Mouse (Mus musculus) mouse trophoblast stem cell (cell line): Measurements from ENCODE around the gene Psapl1.
"Not testable (repeated sequence)": the region's sequence is repeated elsewhere in the genome, so short reads cannot be mapped to it uniquely, and the experiment has no call there.

Experiments used
- in situ Hi-C, 2 experiments: fragments of 300-500 bp; cut with MseI, MboI; formaldehyde crosslinking; loops; 2 replicates in 1 of 2; 3 replicates in 1 of 2; pipeline ENCODE4 v1.15.1; 2025

Gene Psapl1

DNA sequence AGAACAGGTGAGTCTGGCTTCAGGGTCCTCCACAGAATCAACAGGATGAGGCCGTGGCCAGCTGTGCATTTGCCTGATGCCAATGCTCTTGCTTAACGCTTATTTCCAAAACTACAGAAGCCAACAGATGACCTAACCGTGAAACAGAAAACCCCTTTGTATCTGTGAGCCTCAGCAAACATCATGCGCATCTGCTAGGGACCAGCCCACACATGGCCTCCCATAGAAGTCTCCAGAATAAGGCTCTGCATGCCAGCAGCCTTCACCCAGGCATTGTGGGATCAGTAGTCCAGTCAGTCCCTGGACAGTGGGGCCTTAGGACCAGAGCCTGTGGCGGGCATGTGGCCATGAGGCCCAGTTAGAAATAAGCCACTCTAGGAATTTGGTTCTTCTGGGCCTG is 400 bp upstream of the Psapl1 start:
- in situ Hi-C loops: no loop called here

DNA sequence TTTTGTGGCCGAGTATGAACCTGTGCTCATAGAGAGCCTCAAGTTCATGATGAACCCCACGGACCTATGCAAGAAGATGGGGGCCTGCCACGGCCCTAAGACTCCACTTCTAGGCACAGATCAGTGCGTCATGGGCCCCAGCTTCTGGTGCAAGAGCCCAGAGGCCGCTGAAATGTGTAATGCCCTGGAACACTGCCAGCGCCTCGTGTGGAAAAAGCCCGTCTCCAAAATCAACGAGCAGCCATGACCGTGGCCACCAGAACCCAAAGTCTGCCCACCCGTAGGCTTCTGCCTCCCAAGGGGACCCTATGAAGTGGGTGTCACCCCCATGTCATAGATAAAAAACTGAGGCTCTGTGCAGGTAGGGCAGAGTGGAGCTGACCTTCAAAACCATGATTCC is 1.6 kb downstream of the Psapl1 start:
- in situ Hi-C loops: no loop called here

DNA sequence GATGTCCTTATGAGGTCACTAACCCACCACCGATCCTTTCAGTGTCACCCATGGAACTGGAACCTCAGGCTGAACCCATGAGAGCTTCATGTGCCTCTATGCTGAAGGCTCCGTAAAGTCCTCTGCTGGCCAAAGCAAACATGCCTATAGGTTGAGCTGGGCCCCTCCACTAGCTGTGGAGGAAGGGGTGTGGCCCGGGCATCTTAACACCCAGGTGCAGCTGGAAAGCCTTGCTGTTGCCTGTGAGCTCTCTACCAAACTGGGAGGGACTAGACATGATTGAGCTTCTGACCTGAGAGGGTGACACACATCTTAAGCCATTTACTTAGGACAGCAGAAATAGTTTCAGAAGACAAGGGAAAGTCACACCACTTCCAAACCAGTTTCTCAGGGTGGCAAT is 5.0 kb downstream of the Psapl1 start:
- in situ Hi-C loops: no loop called here

DNA sequence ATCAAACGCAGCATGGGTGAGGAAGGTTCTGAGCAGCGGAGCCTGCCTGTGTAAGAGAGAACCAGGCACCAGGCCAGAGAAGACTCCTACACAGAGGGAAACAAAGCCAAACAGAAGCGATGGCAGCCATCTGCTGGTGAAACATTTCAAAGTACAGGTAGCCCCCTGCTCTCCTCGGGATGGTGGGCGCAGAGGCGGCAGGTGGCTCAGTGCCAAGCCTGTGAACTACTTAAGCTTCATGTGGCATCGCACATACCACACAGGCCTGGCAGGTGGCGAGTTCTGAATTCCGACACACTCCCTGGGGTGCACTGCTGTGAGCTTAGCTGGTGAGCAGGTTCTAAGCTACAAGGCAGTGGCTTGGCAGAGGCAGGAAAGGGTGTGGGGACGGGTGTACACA is 9.5 kb downstream of the Psapl1 start:
- in situ Hi-C loops: no loop called here

DNA sequence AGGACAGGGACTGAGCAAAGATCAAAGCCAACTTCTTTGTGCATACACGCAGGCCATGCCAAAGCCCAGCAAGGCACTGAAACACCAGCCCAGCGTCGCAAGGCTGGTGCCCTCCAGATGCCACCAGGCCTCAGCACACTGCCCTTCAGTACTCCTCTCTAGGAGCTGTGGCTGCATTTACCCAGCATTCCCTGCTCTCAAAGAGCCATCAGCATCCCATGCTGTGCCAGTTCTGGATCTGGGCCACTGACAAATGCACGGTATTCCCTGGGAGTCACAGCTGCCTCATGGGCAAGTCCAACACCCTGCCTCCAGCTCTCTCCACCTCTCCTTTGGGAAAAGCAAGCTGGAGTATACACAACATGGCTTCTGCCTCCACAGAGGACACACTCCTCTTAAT is 16.3 kb downstream of the Psapl1 start:
- in situ Hi-C loops: loop anchor here in 1 of 2 experiments (10.0 kb wide), 1 partner anchor 185 kb away; no protein-coding TSS in a partner anchor

DNA sequence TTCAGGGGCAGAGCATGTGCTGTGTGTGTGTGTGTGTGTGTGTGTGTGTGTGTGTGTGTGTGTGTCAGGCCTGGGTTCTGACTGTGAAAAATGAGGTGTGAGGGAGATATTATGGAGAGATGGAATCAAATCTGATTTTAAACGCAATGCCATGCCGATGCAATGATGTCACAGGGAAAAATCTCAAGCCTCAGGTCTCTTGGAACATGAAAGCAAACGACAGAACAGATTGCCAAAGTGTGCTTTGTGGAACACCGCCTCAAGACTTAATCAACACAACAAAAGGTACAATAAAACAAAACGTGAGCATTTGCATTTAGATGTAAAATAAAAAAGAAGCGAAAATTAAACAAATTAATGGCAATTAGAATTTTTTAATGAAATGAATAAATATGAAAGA is 16.8 kb downstream of the Psapl1 start:
- in situ Hi-C loops: loop anchor here in 1 of 2 experiments (10.0 kb wide), 1 partner anchor 186 kb away; no protein-coding TSS in a partner anchor

DNA sequence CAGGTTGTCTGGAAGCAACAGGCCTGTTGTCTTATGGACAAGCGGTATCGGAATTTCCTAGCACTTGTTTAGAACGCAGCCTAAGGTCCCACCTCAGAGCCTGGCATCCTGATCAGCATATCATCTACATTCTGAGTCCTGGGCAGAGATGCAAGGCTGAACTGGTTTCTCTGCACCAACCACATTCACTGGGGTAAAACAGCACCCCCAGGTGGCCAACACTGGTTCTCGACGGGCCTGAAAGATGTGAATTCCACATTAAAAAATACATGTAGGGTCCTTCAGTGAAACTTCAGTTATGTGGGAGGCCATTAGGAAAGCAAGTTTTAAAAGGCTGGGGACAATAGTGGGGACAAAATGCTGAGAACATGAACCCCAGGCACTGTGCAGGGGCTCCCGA is 20.0 kb downstream of the Psapl1 start:
- in situ Hi-C loops: loop anchor here in 1 of 2 experiments (10.0 kb wide), 1 partner anchor 189 kb away; no protein-coding TSS in a partner anchor

DNA sequence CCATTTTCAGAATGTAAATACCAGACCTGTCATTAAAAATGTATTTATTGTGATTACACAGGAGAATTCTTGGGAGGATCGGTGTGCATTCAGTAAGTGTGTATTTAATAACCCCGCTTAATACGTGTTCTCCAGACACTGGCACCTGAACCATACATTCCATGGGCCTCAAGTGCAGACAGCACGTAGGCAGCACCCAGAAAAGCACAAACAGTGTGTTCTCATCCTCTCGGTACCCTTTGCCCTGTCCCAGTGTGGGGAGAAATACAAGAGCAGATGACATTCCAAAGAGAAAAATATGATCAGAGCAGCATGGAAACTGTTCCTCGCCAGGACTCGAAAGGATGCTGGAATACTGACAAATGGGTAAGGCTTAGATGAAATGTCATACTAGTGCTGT is 22.0 kb downstream of the Psapl1 start:
- in situ Hi-C loops: loop anchor here in 1 of 2 experiments (10.0 kb wide), 1 partner anchor 191 kb away; no protein-coding TSS in a partner anchor

DNA sequence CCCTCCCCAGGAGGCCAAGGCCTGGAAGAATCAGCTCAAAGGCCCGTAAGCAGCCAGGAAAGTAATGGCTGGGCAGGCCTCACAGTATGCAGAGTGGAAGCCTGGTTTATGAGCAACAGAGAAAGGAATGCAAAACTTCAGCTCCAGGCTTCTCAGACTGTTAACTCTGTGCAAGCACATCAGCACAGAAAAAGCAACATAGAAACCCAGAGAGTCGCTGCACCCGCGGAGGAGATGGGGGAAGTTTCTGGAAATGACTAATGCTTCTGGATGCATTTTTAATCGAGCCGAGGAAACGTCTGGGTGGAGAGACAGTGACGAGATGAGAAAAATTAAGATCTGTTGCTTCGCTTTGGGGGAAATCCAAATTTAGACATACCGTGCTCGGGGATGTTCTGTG is 22.5 kb downstream of the Psapl1 start:
- in situ Hi-C loops: loop anchor here in 1 of 2 experiments (10.0 kb wide), 1 partner anchor 191 kb away; no protein-coding TSS in a partner anchor

DNA sequence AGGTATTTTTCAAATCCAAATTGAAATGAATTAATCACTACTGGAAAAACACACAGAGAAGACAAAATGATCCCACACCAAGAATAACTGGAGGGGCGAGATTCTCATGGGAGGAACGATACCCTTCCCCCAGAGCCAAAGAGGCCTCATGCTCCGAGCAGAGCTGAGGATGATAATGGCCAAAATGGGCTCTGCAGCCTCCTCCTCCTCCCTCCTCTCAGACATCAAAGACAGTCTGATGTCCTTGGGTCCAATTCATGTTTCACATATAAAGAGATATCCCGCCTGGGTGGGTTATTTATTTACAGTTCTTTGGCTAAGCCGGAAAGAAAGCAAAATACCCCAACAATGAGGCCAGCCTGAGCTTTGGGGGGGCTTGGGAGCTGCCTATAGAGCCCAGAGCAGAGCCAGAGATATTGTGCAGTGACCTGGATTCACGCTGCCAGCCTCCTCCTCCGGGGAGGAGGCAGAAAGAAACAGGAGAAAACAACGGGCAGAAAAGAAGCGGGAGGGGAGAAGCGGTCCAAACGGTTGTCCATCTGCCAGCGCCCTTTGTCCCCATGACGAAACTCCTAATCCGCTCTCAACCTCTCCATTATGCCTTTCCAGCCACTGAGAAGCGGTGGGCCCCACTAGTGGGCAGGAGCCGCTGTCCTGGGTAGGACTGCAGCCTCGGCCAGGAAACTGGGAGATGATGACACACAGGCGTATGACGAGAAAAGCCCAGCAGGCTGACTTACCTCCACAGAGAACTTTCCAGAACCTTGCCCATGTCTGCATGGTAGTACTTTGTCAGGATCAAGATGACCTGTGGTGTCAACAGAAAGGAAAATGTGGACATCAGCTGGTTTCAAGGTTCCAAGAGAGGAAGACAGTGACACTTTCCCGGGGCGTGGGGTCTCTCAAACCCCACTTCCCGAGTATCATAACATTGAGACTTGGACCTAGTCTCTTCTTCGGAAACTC is 24.9 kb downstream of the Psapl1 start:
- in situ Hi-C loops: loop anchor here in 1 of 2 experiments (10.0 kb wide), 1 partner anchor 194 kb away; no protein-coding TSS in a partner anchor

DNA sequence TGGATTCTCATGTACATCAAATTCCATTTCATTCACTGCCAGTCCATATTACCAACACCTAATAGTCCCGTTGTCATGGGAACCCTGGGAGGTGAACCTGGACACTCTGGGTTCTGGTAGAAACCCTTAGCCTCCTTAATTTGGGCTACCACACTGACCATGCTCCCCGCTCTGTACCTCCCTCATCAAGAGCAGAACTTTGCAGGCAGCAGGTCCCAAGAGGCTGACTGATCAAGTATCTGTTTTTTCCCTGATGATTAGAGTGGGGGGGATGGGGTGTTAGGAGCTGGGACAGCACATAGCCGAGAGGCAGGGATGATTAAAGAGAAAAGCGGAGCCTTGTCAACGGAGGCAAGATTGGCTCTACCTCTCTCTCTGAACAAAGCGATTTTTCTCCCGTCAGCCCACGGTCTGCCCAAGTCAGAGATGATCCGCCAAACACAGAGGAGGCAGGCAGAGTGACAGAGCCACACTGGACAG is 26.5 kb downstream of the Psapl1 start:
- in situ Hi-C loops: no loop called here

DNA sequence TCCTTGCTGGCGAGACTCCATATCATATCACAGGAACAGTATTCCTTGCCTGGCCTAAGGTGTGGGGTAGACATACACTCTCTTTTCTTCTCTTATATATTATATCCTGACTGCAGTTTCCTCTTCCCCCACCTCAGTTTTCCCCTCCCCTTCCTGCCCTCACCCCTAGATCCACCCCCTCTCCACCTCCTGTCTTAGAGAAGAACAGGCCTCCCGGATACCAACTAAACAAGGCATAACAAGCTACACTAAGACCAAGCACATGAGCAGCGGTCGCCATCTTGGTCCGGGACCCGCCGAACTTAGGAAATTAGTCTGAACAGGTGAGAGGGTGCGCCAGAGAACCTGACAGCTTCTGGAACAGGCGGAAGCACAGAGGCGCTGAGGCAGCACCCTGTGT is 33.7 kb downstream of the Psapl1 start:
- in situ Hi-C loops: not testable (repeated sequence)

DNA sequence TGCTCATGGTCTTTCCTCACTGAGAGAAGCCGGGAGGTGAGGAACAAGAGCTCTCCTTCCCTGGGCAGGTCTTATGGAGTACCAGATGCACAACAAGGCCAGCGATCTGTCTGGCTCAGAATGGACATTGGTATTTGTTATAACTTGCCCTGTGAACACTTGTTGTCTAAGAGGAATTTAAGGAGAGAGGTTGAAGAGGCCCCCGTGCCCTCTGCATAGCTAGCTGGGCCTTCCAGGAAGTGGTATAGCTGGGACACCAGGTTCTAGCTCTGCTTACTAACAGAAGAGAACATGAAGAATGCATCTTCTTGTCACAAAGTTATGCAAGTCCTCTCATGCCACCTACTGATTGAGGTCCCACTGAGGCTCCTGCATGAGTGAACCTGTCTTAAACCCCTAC is 44.2 kb downstream of the Psapl1 start:
- in situ Hi-C loops: no loop called here

DNA sequence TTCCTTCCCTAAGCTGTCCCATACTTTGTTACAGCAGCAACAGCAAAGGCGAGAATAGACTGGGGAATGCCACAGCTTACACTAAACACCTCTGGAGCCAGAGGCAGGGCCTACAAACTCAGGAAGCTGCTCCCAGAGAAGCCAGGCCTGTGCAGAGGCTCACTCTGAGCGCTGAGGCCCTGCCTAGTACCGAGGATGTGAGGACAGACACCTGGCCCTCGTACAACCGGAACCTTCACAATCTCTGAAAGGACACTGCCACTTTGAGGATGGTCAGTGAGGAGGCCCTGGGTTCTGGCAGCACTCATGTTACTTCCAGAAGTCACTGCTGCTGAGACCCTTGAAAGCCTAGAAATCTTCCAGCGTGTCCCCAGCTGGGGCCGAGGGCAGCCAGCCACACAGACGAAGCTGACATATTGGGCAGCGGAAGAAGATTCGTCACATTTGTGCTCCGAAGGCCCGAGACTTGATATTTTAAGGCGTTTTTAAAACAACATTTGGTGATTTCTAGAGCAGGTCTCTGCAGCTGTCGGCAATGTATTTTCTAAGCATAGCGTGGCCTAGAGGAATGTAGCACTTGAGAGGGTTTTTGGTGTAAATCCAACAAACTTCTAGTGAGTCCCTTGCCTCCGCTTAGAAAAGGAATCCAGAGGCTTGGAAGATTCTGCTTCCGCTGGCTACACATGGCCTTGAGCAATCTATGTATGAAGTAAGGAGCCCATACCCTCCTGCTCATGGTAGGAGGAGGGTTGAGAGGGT is 49.1 kb downstream of the Psapl1 start:
- in situ Hi-C loops: no loop called here

DNA sequence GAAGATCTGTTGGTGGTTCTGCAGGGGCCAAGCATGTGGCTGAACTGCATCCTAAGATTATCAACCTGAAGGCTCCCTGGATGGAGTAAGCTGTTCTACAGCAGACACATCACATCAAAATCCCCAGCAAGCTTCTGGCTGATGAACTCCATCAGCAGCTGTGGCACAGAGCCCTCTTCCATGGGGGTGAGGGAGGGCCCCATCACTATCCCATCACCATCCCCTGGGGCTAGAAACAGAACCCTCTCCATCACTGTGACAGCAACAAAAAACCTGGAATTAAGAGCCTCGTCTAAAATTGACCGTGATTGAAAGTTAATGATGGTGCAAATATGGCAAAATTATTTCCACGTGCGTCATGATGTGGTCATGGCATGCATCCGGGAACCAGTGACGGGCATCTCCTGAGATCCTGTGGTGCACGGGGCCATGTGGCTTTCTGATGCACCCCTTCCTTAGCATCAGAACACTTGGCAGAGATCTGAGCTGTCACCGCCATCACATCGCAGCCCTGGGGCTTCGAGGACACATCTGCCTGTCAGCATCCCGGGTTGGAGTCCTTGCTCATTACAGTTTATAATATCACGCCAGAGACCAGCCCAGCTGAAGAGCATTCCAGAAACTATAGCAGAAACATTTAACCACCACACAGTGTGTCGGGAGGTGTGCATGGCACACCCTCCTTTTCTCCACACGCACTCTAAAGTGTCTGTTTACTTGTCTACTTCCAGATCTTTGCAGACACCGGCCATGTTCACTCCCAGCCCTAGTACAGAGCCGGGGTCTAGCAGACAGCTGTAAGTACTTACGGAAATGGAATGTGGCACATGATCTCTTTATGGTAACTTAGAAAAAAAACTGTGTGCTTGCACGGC is 51.1 kb downstream of the Psapl1 start:
- in situ Hi-C loops: no loop called here
